Mouse (Mus musculus): ENCODE data around the gene Lmo2.

DNA sequence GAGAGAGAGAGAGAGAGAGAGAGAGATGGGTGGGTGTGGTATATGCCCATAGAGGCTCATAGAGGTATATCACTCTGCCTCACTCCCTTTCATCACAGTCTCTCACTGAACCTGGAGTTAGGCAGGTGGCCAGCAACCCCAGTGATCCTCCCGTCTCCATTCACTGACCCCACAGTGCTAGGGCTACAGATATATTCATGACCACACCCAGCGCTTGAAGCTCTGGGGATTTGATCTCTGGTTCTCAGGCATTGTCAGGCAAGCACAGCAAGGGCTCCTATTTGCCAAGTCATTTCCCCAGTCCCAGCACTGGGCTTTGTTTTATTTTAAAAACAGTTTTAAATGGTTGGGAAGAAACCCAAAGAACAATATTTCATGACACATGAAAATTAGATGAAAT, 25.8 kb upstream of the Lmo2 start:
- no peak for TF ChIP-seq POLR2A (IDR thresholded peaks at IDR 0.05; ENCODE audit: low read depth, low read length)
- TF ChIP-seq CTCF (conservative IDR thresholded peaks at IDR 0.05; ENCODE audit: insufficient read depth, insufficient read length, low read depth, low read length) = no peak

All from kidney, adult 2 months (tissue).